Mouse (Mus musculus): ENCODE measurements around the gene Alpk1.

Alpk1 gene

GRCm38 (mm10) chr3:127630190-127630589 is 150.1 kb downstream of the Alpk1 start:
- DNase-seq (ENCODE audit: low read depth, low spot score): no peak

- no peak for DNase-seq (ENCODE audit: low read depth, low spot score)
Measured at GRCm38 (mm10) chr3:127628311-127629184, 151.8 kb downstream of the Alpk1 start.

GRCm38 (mm10) chr3:127627956-127628310 is 152.4 kb downstream of the Alpk1 start:
- no peak for DNase-seq (ENCODE audit: low read depth, low spot score)

GRCm38 (mm10) chr3:127627151-127627955 is 153.0 kb downstream of the Alpk1 start:
- no peak for DNase-seq (ENCODE audit: low read depth, low spot score)

GRCm38 (mm10) chr3:127626524-127626923 is 153.8 kb downstream of the Alpk1 start:
- no peak for DNase-seq (ENCODE audit: low read depth, low spot score)

- DNase-seq (ENCODE audit: low read depth, low spot score): no peak
Measured at GRCm38 (mm10) chr3:127625701-127626399, 154.5 kb downstream of the Alpk1 start.

- DNase-seq (ENCODE audit: low read depth, low spot score): peak; percentile 60
Measured at GRCm38 (mm10) chr3:127625296-127625695, 155.0 kb downstream of the Alpk1 start.
